Mouse (Mus musculus): ENCODE measurements around the gene Trim41. TPM values are rescaled to one million over a fixed set of nuclear protein-coding genes. Genes with fewer than 3 reads are reported as not detected.
"Not testable (repeated sequence)": the region's sequence is repeated elsewhere in the genome, so short reads cannot be mapped to it uniquely, and the experiment has no call there.

Trim41 gene
- total RNA-seq, 2 experiments from 2014 or later, result 22.2 to 22.8 TPM

DNA sequence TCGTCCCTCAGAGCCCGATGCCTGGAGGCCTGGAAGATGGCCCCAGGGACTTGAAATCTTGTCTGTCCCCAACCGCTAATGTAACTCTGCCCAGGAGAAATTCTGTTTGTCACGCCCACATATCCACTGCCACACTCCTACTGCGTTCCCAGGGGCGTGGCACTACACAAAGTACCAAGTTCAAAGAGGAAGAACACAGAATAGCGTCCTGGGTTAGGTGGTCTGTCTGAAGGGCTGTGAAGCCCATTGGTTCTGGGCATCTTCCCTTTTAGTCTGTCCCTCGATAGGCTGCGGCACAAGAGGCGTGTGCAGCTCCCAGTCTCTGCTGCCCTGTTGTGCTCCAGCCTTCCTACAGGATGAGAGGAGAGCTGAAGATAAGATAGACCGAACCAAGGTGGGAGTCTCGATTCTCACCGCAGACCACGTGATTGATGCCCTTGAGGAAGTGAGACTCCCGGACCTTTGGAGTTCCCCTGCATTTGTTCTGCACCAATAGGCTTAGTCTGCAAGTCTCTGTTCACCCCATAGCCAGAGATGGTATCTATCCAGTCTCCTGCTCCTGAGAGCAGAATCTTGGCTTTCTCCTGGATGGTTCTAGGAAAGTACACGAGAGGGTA lies 21.1 kb upstream of the Trim41 start:
- DNase-seq, result peak; percentile 10

DNA sequence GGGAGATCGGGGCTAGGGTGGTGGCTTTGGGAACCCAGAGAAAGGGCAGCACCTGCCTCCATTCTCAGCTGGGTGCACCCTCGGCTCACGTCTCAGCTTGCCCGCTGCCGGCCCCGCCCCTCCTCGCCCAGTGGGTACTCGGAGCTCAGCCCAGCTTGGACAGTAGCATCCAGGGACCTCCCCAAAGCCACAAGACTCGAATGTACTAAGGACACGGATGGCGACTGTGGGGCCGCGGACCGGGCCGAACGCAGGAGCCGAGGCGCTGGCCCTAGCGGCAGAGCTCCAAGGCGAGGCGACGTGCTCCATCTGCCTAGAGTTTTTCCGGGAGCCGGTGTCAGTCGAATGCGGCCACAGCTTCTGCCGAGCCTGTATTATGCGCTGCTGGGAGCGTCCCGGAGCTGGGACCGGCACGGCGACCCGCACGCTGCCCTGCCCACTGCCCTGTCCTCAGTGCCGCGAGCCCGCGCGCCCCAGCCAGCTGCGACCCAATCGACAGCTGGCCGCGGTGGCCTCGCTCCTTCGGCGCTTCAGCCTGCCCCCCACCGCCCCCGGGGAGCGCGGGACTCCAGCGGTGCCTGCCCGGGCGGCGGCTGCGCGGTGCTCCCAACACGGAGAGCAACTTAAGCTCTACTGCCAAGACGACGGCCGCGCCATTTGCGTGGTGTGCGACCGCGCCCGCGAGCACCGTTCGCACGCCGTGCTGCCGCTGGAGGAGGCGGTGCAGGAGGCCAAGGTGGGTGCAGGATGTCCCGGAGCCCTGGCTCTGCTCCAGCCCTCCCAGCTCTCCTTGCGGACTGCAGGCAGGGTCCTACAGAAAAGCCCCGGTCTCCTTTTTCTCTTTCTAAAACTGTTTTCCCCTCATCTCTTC lies 20.4 kb upstream of the Trim41 start:
- DNase-seq, result peak; percentile 73

DNA sequence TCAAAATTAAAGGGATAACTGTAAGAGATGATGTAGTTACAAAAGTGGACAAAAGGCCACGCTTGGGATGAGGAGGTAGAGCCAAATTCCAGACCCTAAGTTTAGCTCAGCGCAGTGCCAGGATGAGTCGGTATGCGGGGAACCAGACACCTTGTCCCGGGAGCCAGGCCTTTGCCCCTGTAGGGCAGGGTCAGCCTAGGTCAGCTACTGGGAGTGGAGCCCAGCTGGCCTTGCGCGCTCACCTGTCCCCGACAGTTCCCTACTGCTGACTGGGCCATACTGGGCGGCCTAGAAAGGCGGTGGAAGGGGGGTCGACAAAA lies 19.8 kb upstream of the Trim41 start:
- DNase-seq, result no peak

DNA sequence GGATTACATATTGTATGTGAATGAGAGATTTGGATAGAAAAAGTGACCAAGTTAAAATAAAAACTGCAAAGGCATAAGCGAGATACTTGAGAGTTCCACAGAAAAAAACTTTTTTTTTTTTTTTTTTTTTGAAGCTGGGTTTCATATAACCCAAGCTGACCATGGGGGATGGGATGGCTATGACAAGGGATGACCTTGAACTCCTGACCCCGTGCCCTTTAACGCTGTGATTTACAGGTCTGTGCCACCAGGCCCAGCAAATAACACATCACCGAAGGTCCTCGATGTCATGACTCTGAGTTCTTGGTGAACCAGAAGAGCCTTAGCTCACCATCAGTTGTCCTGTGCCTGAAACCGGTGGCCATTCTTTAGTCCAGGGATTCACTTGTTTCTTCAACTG lies 18.8 kb upstream of the Trim41 start:
- DNase-seq, result no peak

DNA sequence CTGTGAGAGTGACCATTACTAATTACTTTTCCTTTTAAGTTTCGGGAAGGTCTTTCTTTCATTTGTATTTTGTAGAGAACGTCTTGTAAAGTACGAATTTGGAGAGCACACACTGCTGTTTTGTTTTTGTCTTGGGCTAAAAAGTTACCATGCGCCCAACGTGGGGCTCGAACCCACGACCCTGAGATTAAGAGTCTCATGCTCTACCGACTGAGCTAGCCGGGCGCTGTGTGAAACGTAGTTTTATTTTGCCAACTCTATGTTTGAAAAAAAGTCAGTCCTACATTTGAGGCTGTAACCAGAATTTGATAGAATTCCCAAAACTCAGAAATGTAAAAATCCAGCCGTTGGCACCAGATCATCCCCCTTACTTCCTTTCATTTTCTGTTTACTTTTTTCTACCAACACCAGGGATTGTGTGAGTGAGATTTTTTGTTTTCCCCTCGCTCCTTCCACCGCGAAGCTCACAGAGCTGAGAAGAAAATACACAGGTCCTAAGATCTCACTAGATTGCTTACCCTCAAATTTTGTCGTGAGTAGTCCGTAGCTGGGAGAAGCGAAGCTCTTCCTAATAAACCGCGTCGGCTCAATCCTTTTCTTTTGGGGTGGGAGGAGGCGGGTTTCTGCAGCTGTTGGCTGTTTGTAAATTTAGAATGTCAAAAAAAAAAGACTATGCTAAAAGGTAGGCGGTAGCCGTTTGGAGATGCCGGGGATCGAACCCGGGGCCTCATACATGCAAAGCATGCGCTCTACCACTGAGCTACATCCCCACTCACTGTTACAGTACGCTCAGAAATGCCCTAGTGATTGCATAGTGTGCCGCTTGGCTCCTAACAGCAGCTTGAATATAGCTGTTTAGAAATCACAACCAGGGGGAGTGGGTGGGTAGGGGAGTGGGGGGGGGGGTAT lies 16.8 kb upstream of the Trim41 start:
- DNase-seq, result peak; percentile 90

DNA sequence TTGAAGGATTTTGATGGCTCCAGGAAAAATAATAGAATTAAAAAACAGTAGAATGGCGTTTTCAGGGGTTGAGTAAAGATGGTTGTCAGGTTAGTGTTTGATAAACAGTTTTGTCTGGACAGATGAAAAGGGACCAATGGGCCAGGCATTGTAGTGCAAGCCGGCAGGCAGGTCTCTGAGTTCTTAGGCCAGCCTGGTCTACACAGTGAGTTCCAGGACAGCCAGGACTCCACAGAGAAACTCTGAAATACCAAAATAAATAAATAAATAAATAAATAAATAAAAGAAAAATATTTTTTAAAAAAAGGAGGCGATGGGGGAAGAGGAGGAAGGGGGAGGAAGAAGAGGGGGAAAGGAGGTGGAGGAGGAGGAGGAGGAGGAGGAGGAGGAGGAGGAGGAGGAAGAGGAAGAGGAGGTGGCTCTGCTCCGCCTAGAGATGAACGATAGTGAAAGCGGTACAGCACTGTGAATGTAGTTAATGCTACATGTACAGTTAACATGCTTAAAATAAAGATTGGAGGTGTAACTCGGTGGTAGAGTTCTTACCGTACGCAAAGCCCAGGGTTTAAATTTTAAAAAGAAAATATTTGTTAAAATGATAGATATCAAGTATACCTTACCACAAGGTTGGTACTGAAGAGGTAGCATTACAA lies 16.1 kb upstream of the Trim41 start:
- no peak for DNase-seq

DNA sequence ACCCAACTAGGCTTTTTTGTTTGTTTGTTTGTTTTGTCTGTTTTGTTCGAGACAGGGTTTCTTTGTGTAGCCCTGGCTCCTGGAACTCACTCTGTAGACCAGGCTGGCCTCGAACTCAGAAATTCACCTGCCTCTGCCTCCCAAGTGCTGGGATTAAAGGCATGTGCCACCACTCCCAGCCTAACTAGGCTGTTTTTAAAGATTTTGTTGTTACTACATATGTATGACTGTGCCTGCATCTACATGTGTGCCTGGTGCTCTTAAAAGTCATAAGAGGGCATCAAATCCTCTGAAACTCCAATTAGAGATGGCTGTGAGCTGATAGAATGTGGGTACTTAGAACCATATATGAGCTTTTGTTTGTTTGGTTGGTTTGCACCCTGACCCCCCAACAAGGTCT lies 14.1 kb upstream of the Trim41 start:
- no peak for DNase-seq

DNA sequence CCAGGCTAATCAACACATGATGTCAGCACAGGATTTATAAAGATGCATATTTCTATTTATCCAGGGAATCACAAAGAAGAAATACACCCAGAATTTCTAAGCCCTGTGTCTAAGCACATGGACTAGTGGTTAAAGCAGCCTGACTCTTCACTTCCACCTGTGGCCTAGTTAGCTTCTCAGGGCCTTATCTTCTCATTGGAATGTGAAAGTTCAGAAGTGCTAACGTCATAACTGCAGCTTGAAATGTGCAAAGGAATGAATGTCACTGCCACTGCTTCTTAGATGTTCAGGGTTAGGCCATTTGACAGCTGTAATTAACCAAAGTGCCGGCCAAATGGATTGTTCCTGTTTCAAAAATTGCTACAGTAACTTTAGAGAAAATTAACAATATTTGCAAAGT lies 13.1 kb upstream of the Trim41 start:
- DNase-seq, result no peak

DNA sequence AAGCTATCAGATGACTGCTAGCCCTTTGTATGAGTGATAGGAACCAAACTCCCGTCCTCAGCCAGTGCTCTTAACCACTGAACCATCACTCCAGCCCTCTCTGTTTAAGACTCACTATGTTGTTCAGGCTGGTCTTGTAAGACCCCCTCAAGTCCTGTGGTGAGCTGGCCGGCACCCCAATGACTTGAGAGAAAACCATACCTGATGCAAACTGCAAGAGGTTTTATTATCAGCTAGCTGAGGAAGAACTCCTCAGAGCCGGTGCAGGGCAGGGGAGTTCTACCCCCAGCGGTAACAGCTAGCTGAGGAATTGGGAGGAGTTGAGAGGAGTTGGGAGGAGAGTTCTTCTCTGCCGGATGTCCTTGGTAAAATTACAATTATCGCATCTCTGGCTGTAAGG lies 10.8 kb upstream of the Trim41 start:
- DNase-seq, result no peak

DNA sequence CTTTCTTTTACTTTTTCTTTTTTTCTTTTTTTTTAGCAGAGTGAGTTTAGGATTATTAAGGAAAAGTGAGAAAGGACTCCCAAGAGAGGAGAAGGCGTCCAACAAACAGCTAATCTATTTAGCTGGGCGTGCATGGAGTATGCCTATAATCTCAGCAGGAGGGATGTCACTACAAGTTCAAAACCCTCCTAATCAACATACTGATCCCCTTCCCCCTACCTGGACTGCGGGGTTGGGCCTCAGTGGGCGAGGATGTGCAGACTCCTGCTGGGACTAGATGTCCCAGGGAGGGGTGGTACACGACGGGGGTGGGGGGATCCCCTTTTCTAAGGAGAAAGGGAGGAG lies 9.6 kb upstream of the Trim41 start:
- no peak for DNase-seq

DNA sequence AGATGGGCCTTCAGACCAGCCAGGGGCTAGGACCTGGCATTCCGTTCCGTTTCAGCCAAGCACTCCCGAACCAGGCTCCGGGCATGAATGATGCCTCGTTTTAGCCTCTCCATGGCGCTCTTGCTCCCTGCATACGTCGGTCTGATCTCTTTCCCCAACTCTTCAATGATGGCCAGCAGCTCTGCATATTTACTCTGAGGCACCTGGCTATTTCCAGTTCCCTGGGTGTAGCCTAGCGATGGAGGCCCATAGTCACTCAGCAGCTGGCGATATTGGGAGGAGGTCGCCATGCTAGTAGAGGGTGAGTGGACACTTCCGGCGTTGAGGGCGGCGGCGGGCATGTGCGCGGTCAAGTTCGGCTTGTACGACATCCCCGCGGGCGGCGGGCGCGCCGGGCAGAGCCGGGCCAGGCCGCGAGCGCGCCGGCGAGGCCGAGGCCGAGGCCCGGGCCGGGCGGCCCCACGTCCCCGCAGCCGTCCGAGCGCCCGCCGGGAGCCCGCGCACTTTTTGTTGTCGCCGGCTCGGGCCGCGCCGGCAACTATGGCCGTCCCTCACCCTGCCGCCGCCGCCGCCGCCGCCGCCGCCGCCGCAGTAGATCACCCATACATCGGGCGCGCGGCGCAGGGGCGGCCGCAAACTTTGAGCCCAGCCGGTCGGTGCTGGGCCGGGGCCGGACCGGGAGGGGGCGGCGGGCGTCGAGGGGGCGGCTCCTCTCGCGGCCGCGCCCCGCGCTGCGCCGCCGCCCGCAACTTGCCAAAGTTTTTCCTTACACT lies 9.0 kb upstream of the Trim41 start, which contains the start of the genes Trim7 and Gm12184:
TSS of gene Trim7 (plus strand) at position 162 of the 773 bp plus-strand sequence.
TSS of gene Gm12184 (minus strand) at position 677 of the 773 bp plus-strand sequence.
- not testable (repeated sequence) for DNase-seq

DNA sequence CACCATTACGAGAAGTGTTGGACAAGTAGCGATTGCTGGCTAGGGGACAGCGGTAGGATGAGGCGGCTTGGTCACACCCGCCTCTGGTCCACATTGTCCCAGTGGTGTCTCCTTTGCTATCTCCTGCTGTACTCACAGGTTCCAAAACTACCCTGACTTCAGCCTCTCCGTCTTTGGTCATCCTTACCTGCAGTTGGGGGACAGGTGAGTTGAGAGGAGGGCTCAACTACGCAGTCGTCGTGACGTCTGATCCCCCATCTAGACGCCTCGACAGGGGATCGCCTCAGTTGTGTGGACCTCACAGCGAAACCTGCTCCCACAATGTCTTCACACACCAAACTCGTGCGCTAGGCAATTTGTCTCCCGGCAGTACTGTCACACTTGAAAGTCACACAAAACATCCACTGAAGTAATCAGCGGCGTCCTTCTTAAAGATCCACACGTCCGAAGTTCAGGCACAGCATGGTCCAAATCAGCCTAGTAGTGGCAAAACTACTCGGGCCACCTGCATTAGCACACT lies 7.2 kb upstream of the Trim41 start:
- no peak for DNase-seq

DNA sequence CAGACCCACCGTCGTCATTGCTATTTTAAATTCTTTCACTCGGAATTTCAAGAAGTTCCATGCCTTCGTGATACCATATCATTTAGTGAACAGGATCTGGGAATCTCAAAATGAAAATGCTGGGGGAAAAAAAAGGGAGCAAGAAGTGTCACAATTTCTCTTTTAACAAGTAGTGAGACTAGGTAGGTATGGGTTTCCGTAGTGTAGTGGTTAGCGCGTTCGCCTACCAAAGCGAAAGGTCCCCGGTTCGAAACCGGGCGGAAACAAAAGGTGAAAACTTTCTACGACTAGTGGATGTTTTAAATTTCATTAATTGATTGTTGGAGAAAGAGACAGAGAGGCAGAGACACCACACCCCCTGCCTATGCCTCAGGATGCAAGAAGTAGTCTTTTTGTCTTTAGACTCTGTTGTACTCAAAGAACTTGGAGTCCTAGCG lies 6.4 kb upstream of the Trim41 start:
- no peak for DNase-seq

DNA sequence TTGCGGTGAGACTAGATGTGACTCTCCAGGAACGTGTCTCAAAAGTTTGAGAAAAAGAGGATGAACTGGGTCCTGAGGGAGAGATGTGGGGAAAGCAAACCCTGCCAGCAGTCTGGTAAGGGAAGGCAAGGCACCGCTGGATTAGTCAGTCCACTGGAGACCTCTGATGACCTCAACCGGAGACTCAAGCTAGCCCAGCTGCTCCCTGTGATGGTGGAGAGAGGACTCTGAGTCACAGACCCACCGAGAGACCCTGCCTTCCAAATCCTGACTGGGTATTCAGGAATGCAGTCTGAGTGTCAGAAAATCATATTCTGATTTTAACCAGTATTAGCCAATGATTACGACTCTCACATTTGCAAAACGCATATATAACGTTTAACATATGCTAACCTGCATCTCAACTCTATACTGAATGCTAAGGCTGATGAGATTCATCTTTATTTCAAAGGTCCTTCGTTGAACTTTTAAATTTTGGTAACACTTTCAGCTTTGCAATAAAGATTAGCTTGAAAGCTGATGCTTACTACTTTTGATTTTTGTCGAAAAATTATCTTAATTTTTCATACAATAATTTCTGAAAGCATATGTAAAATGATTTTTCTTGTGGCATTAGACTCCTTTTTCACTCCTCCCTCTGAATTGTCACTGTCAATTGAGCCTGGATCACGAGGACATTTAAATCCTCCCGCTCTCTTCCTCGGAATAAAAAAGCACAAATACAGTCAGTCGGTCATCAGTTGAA lies 5.8 kb upstream of the Trim41 start:
- no peak for DNase-seq

DNA sequence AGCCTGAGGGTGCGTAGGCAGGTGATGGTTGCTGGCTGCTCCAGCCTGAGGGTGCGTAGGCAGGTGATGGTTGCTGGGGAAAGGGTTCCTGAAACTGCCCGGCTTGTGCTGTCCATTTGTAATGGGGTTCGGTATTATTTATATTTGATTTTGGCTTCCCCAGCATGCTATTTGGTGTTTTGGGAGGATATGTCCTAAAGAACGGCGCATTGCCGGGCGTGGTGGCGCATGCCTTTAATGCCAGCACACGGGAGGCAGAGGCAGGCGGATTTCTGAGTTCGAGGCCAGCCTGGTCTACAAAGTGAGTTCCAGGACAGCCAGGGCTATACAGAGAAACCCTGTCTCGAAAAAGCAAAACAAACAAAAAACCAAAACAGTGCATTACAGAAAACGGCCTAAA lies 4.1 kb upstream of the Trim41 start:
- DNase-seq, result not testable (repeated sequence)

DNA sequence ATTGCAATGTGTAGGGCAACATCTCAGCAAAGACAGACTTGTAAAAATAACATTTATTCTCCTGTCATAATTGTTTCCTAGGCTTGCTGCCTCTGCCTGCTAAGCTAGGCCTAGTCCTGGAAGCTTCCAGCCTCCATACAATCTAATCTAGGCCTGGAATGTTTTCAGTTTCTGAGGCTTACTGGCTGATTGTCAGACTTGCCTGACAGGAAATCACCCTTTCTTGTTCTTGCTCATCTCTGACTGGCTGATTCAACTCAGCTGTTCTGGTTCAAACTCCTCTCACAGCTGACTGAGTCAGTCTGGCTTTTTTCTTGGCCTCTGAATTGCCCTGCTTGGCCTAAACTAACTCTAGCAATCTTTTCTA lies 3.1 kb upstream of the Trim41 start:
- DNase-seq, result no peak

DNA sequence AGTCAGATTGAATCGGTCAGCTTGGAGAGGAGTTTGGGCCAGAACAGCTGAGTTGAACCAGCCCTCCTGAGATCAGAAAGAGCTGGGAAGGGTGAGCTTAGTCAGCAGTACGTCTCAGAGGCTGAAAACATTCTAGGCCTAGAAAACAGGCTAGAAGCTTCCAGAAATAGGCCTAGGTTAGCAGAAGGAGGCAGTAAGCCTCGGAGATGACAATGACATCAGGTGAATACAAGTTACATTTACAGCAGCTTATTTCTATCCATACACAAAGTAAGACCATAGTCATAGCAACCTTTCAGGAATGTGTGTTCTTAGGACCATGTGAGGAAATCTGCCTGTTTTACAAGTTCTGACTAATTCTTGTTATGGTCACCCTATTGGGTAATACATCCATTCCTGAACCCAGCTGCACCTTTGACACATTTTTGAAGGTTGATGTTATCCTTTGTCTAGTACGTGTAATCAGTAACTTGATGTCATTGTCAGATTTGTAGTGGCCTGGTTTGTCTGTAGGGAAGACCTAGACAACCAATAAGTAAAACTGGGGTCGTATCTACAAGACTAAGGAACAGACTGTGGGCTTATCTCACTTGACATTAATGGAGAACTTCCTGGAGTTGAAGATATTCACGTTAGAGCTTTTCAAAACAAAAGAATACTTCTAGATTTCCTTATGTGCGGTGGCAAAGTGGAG lies 2.6 kb upstream of the Trim41 start:
- no peak for DNase-seq

DNA sequence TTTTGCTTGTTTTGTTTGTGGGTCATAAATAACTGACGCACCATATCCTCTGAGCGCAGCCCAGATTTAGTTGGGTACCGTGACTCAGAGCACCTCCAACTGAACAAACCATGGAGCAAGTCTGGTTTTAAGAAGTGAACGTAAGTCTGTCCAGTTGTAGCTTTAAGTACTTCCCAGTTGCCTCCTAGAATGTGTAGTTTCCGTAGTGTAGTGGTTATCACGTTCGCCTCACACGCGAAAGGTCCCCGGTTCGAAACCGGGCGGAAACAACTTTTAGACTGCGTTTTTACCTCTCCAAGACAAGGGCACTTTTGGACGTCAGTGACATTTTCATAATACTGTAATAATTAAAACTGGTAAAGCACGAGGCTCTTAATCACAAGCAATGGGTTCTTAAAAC lies 1.2 kb upstream of the Trim41 start:
- peak; percentile 75 for DNase-seq

DNA sequence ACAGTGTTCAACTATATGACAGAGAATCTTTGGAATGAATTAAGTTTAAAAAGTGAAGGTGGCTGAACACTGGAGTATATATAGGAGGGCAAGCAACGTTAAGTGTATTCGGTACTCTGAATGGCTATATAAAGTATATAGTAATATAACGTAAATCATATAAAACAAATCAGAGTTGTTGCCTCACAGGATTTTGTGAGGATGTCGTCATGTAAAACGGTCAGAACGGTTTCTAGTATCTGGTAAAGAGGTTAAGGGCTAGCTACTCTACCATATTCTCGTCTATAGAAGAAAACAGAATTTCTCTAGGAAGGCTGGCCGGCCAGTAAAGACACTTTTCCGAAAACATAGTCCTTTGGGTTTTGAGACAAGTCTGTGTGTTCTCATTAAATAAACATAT lies 641 bp upstream of the Trim41 start:
- DNase-seq, result no peak

DNA sequence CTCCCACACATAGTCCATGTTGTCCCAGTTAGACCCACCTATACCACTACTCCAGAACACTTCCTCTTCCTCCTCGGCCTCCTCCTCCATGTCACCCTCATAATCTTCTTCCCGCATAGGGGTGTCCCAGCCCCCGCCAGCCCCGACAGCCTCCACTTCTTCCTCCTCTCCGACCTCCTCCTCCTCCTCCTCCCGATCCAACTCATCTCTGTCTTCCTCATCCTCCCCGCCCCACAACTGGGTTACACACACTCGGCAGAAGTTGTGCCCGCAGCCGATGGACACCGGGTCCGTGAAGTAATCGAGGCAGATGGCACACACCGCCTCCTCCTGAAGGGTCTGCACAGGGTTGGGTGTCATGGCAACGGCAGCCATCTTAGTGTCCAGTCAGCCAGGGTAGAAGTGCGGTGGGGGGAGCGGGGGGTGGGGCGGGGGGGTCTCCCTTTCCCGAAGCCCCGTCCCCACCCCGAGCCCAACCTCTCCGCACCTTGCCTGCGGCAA lies 822 bp downstream of the Trim41 start:
- peak; percentile 42 for DNase-seq

Data from gastrocnemius, postnatal 10 days (tissue).